Mouse (Mus musculus): ENCODE data around the gene Cobl. TPM values are rescaled to one million over a fixed set of nuclear protein-coding genes. Genes with fewer than 3 reads are reported as not detected.

Cobl gene
- polyA plus RNA-seq, 1 experiment from 2014 or later, result 9.3 TPM

DNA sequence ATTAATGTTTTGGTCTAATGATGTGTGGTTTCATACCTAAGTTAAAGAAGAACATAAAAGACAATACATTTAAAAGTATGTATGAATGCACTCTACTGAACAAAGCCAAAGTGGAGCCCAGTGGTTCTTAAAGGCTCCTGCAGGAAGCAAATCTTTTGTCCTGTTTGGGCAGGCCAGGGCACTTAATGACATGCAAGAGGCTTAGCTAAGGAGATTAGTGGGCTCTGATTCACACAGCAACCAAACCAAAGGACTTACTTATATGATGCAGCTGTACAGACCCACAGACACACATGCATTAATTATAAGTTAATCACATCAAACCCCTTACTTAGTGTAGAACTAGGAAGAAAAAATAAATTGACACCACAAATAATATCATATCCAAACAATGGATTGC lies 93.8 kb downstream of the Cobl start:
- Histone ChIP-seq H3K9ac (no peak overlapping the region), H3K4me3 (replicated peaks) (no peak overlapping the region), H3K9me3 (no peaks in the 10 kb centered on the region), H3K4me1 (replicated peaks) (no peaks in the 10 kb centered on the region), H3K4me2 (replicated peaks) (no peak overlapping the region), H3K36me3 (no peaks in the 10 kb centered on the region), H3K27ac (no peak overlapping the region), H3K27me3 (replicated peaks) (no peaks in the 10 kb centered on the region)
- ATAC-seq, result no peak

DNA sequence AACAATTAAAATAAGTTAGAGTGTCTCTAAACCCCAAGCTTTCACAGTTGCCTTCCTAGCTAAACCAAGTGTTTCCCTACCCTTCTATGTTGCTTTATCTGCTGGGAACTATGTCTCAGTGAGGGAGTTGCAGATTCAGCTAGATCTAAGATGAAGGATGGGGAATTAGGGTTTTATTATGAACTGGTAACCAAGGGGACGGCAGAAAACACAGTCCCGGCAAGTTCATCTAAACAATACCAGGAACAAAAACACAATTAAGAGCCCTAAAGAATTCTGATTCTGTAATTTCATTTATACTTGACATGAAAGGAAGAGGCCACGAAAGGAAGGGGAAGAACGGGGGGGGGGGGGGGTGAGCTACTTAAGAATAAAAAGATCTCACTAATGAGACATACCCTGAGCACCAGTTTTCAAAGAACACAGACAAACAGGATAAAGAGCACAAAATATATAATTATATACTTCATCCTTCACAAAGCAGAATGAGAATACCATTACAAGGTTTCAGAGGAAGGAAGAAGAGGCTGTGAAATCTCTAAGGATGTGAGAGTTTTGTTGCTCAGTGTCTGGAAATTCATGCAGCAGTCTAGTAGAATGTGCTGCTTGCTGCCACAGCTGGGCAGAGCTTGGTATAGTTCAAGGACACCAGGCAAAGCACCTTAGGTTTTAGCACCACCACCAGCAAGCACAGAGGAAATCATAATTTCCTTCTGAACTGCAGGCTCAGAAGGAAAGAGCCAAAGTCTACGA lies 97.2 kb downstream of the Cobl start:
- Histone ChIP-seq H3K9me3 (no peaks in the 10 kb centered on the region), H3K27me3 (replicated peaks) (no peaks in the 10 kb centered on the region), H3K4me2 (replicated peaks) (no peak overlapping the region), H3K36me3 (no peaks in the 10 kb centered on the region), H3K4me3 (replicated peaks) (no peak overlapping the region), H3K27ac (peak overlapping the region; percentile 27; the same call in 1 of the 2 replicates), H3K4me1 (replicated peaks) (no peaks in the 10 kb centered on the region), H3K9ac (no peak overlapping the region)
- no peak for ATAC-seq
- 51% methylated on average over 5 of the region's 5 CpGs for WGBS

DNA sequence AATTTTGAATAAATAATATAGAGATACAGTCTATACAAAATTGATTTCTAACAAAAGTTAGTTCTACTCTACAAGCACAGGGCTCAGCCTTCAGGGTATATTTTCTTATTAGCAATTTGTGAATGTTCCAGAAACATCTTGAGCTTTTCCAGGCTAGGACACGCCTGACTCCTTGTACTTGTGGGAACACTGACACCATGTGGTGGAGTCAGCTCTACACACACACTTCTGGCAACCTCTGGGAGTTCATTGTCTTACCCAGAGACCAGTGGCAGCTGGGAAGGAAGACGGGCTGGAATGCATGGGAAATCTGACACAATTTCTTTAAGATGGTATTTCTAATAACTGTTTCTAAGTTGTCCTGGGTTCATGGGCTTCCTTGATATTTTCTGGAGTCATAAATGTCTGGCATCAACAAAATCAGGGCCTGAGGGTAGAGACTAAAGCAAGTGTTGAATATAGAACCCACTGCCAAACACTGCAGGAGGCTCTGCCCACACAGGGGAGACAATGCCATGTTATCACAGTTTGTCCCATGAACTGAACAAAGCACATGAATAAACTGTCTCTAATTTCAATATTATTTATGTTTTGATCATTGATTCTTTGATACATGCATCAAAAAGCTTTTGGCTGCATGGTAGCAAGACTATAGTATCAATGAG lies 105.3 kb downstream of the Cobl start:
- WGBS, result 11% methylated on average over 2 of the region's 2 CpGs
- Histone ChIP-seq H3K36me3 (no peaks in the 10 kb centered on the region), H3K4me3 (replicated peaks) (no peak overlapping the region), H3K9me3 (no peaks in the 10 kb centered on the region), H3K4me1 (replicated peaks) (peaks cover 3% of the 10 kb centered on the region; the same call in 1 of the 2 replicates), H3K27ac (no peak overlapping the region), H3K4me2 (replicated peaks) (no peak overlapping the region), H3K27me3 (replicated peaks) (no peaks in the 10 kb centered on the region), H3K9ac (no peak overlapping the region)
- peak; percentile 90 for ATAC-seq

DNA sequence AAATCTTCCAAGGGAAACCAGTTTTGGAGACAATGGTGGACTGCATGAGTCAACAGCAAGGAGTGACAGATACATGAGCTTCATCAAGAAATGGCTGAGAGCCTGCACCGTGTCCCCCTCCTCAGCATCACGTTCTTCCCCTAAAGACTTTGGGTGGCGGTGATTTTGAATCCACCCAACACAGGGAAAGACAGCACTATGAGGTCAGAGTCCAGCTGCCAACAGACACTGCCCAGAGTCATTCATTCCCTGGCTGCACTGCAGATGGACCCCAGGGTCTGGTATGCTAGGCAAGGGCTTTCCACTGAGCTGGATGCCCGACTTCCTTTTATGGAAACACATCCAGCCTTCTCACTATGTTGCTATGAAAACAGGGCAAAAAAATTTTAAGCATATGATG lies 106.2 kb downstream of the Cobl start:
- no peak overlapping the region for H3K9ac ChIP-seq
- H3K4me3 ChIP-seq (replicated peaks), result no peak overlapping the region
- no peak overlapping the region for H3K27ac ChIP-seq
- H3K27me3 ChIP-seq (replicated peaks), result no peaks in the 10 kb centered on the region
- ATAC-seq, result no peak
- no peaks in the 10 kb centered on the region for H3K36me3 ChIP-seq
- no peaks in the 10 kb centered on the region for H3K9me3 ChIP-seq
- 55% methylated on average over 4 of the region's 4 CpGs for WGBS
- no peak overlapping the region for H3K4me2 ChIP-seq (replicated peaks)
- H3K4me1 ChIP-seq (replicated peaks), result peaks cover 3% of the 10 kb centered on the region; the same call in 1 of the 2 replicates

DNA sequence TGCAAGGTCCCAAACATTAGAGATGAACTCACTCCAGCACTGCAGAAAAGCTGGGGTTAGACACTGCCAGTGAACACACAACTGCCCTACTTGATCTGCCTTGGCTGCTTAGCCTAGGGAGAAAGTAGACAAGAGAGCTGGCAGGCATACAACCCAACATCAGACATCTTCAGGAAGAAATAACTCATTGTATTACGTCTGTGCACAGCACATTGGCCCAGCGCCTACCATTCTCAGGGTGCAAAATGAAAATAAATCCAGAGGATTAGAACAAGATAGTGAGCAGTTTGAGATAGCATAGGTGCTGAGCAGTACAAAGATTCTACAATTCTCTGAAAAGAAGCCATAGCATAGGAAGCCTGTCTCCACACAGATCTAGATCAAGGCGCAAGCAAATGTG lies 109.1 kb downstream of the Cobl start:
- no peak for ATAC-seq
- no peak overlapping the region for H3K4me2 ChIP-seq (replicated peaks)
- H3K27me3 ChIP-seq (replicated peaks), result no peaks in the 10 kb centered on the region
- H3K9me3 ChIP-seq, result no peaks in the 10 kb centered on the region
- no peak overlapping the region for H3K27ac ChIP-seq
- H3K4me3 ChIP-seq (replicated peaks), result no peak overlapping the region
- H3K4me1 ChIP-seq (replicated peaks), result peaks cover 5% of the 10 kb centered on the region; the same call in 1 of the 2 replicates
- no peak overlapping the region for H3K9ac ChIP-seq
- 67% methylated on average over 3 of the region's 3 CpGs for WGBS
- no peaks in the 10 kb centered on the region for H3K36me3 ChIP-seq

DNA sequence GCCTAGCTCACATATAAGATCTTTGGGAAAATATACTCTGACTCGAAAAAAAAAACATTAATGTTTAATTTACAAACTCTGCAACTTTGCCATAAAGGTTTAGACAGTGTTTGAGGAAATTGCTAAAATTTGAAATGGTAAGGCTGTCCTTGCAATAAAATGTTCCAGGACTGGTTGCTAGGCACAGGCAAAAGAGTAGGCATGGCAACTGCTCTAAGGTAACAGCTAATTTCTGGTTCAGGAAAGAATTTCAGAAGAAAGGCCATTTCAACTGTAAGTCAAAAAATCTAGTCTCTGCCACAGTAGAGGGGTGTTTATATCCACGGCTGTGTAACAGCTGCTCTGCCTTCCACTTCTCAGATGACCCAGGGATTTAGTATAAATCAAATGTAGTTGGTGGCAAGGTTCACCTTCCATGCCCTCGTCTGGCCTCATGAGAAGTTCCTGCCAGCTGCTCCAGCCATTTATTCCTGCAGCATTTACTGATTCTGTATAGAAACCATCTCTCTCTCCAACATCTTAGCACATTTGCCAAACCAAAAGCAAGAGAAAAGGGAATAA lies 113.7 kb downstream of the Cobl start:
- H3K27ac ChIP-seq, result 0 out of 2 replicates have a peak overlapping the region, but pooled peaks have one; percentile 19
- 38% methylated on average over 3 of the region's 3 CpGs for WGBS

DNA sequence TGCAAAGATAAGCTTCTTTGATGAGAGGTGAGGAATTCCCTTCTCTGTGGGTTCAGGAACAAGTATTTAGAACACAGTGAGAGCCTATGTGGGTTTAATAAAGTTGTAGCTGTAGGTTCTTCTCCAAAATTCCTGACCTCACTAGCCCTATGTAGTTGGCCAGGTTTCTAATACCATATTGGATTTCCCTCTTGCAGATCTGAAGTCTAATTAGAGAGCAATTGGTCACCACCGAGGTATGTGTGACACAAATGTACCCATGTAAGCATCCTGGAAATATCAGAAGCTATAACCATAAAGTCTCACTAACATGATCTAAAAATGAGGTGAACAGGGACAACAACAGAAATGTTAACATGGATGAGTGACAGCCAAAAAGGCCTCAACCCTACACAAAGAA lies 114.7 kb downstream of the Cobl start:
- no peak overlapping the region for H3K4me2 ChIP-seq (replicated peaks)
- H3K9ac ChIP-seq, result no peak overlapping the region
- no peaks in the 10 kb centered on the region for H3K27me3 ChIP-seq (replicated peaks)
- H3K4me1 ChIP-seq (replicated peaks), result 0 out of 2 replicates have a peak, but pooled peaks cover 2% of the 10 kb centered on the region
- H3K4me3 ChIP-seq (replicated peaks), result no peak overlapping the region
- WGBS, result 88% methylated on average over 1 of the region's 1 CpGs
- H3K9me3 ChIP-seq, result no peaks in the 10 kb centered on the region
- H3K27ac ChIP-seq, result no peak overlapping the region
- no peaks in the 10 kb centered on the region for H3K36me3 ChIP-seq
- ATAC-seq, result no peak

More for the DNA sequence above, 113.7 kb downstream of the Cobl start:
- H3K4me1 ChIP-seq (replicated peaks), result 0 out of 2 replicates have a peak, but pooled peaks cover 2% of the 10 kb centered on the region
- H3K4me3 ChIP-seq (replicated peaks), result no peak overlapping the region
- no peaks in the 10 kb centered on the region for H3K36me3 ChIP-seq
- no peak for ATAC-seq
- H3K9ac ChIP-seq, result no peak overlapping the region
- no peaks in the 10 kb centered on the region for H3K27me3 ChIP-seq (replicated peaks)
- no peak overlapping the region for H3K4me2 ChIP-seq (replicated peaks)
- H3K9me3 ChIP-seq, result no peaks in the 10 kb centered on the region

DNA sequence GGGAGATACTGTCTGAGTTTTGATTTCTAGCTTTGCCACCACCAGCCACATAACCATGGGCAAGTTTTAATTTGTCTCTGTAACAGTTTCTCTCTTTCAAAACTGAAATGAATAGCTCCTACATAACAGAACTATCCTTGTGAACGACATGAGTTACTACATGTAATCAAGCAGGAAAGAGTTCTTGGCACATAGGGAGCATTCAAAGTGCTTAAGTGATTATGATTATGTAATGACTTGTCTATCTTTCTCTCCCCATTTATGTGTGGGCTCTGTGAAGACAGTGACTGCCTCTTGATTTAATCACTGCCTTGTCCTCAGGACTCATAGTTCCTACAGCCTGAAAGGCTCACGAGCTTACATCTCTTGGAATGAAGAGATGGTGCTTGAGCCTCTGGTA lies 118.3 kb downstream of the Cobl start:
- Histone ChIP-seq H3K9ac (no peak overlapping the region), H3K36me3 (no peaks in the 10 kb centered on the region), H3K27ac (no peak overlapping the region), H3K27me3 (replicated peaks) (no peaks in the 10 kb centered on the region), H3K4me3 (replicated peaks) (no peak overlapping the region), H3K9me3 (no peaks in the 10 kb centered on the region), H3K4me2 (replicated peaks) (no peak overlapping the region), H3K4me1 (replicated peaks) (0 out of 2 replicates have a peak, but pooled peaks cover 2% of the 10 kb centered on the region)
- no peak for ATAC-seq
- 67% methylated on average over 2 of the region's 2 CpGs for WGBS

DNA sequence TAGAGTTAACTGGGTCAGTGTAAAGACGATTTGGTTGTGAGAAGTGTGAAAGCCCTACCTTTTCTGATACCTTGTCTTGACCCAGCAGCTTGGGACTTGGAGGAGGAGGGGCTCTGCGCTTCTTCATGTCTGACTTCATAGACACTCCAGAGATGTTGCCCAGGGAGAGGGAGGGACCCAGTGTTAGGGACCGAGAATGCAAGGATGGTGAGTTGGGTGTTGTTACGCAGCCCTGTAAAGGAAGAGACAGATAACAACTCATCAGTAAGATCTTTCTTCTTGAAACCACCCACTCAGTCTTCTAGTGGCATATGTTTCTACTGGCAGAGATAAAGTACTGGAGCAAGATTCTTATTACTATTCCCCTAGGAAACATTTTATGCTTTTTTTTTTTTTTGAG lies 121.1 kb downstream of the Cobl start:
- Histone ChIP-seq H3K27me3 (replicated peaks) (no peaks in the 10 kb centered on the region), H3K9ac (no peak overlapping the region), H3K4me1 (replicated peaks) (no peaks in the 10 kb centered on the region), H3K9me3 (no peaks in the 10 kb centered on the region), H3K27ac (no peak overlapping the region), H3K4me2 (replicated peaks) (no peak overlapping the region), H3K4me3 (replicated peaks) (no peak overlapping the region), H3K36me3 (no peaks in the 10 kb centered on the region)
- WGBS, result 82% methylated on average over 4 of the region's 4 CpGs
- ATAC-seq, result no peak

DNA sequence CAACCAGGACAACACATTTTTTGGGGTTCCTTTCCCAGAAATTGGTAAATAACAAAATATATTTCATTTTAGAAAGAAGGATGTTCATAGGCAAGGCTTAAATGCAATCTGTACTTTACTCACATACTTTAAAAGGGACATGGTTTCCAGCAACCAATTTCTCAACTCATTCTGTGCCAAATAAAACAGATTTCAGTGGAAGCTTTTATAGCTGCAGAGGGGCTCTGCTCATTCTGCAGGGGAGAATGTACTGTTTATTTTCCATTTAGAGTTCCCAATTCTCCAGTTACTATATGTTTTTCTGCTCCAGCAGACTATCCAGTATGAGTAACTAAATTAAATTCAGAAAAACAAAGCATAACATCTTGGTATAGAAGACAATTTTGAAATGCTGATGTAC lies 124.1 kb downstream of the Cobl start:
- ATAC-seq, result no peak
- Histone ChIP-seq H3K27ac (no peak overlapping the region), H3K9me3 (no peaks in the 10 kb centered on the region), H3K9ac (no peak overlapping the region), H3K4me3 (replicated peaks) (no peak overlapping the region), H3K36me3 (no peaks in the 10 kb centered on the region), H3K4me1 (replicated peaks) (no peaks in the 10 kb centered on the region), H3K27me3 (replicated peaks) (no peaks in the 10 kb centered on the region), H3K4me2 (replicated peaks) (no peak overlapping the region)

DNA sequence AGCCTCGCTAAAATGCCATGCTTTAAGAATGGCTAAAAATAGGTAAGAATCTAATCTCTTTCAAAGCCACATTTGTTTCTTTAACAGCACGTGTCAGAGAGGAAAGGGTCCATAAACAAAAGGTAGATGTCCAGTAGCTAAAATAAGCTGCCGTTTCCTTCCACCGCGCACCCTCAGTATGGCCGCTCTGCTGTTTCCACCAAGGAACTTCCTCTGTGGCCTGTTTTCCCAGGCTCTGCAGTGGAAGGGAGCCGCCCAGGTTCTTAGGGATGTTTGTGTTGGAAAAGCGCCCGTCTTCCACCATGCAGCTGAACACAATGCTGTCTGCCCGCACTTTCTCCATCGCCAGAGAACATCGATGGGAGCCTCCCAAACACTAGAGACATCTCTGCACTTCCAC lies 128.6 kb downstream of the Cobl start:
- Histone ChIP-seq H3K36me3 (no peaks in the 10 kb centered on the region), H3K4me2 (replicated peaks) (no peak overlapping the region), H3K9ac (no peak overlapping the region), H3K27ac (no peak overlapping the region), H3K4me3 (replicated peaks) (no peak overlapping the region), H3K27me3 (replicated peaks) (no peaks in the 10 kb centered on the region), H3K4me1 (replicated peaks) (no peaks in the 10 kb centered on the region), H3K9me3 (no peaks in the 10 kb centered on the region)
- 58% methylated on average over 12 of the region's 12 CpGs for WGBS
- ATAC-seq, result peak; percentile 16; the same call in 1 of the 2 replicates

DNA sequence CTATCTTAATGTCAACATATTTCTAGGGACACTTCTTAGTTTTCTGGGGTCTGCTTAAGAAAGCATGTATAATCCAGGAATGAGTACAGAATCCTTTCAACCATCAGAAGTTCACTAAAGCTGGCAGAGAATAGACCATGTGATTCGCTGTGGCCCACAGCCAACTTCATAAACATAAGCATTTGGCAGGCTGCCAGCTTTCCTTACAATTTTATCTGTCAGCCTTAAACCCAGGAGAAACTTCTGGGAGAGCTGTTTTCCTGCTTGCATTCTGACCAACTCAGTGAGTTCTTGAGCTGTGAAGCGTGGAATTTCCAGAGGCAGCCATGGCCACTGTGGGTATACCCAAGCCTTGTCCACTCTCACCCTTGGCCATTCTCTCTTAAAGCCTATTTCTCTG lies 132.8 kb downstream of the Cobl start:
- no peaks in the 10 kb centered on the region for H3K9me3 ChIP-seq
- H3K4me1 ChIP-seq (replicated peaks), result no peaks in the 10 kb centered on the region
- H3K4me2 ChIP-seq (replicated peaks), result no peak overlapping the region
- peak; percentile 92 for ATAC-seq
- H3K27ac ChIP-seq, result peak overlapping the region; percentile 58; the same call in 1 of the 2 replicates
- no peak overlapping the region for H3K9ac ChIP-seq
- H3K4me3 ChIP-seq (replicated peaks), result no peak overlapping the region
- WGBS, result 24% methylated on average over 2 of the region's 2 CpGs
- no peaks in the 10 kb centered on the region for H3K36me3 ChIP-seq
- H3K27me3 ChIP-seq (replicated peaks), result no peaks in the 10 kb centered on the region

Measured in intestine, embryonic 15.5 days (tissue).